Mouse (Mus musculus) ES-E14 (cell line): ENCODE measurements at regions not wholly inside any gene's neighbourhood (a gene's known extent, or its start where the extent isn't known, plus 50 kb on each side); places are given as distances from the start of the nearest gene placed in this dataset.

Experiments
- CHD2 ChIP-seq: IDR thresholded peaks from 2 replicates; pipeline ENCODE4 v1.6.1; 2014; ENCODE audit warnings: mild to moderate bottlenecking, low read depth, low read length, inconsistent platforms
- ZC3H11A ChIP-seq: IDR thresholded peaks from 2 replicates; pipeline ENCODE4 v1.6.1; 2012; ENCODE audit warnings: low read depth, mild to moderate bottlenecking, inconsistent platforms, low read length, borderline replicate concordance
- ZNF384 ChIP-seq: IDR thresholded peaks from 2 replicates; pipeline ENCODE4 v1.6.1; 2012; ENCODE audit warnings: low read depth, low read length, inconsistent platforms

DNA sequence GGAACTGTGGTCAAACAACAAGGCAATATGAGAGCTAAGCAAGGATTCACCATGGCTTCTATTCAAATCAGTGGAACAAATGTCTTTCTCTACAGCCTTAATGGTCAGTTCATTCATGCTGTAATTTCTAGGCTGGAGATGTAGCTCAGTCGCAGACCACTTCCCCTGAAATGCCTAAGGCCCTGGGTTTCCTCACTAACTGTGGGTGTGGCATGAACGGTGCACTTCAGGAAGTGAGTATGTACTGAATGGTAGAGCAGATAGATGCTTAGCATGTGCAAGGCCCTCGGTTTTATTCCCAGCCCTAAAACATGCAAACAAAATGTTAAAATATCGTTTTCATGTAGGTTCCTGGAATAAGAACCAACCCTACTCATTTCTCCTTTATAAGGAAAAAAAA lies 129.3 kb upstream of the Sp8 start:
- no peak for TF ChIP-seq ZNF384
- no peak for TF ChIP-seq CHD2
- no peak for TF ChIP-seq ZC3H11A
